Mouse (Mus musculus) hindbrain, embryonic 16.5 days (tissue): Measurements from ENCODE around the gene Cbr4. TPM values are rescaled to one million over a fixed set of nuclear protein-coding genes. Genes with fewer than 3 reads are reported as not detected.

ENCODE experiments used
- ATAC-seq: fragments of 200-750 bp; cut with Nextera tagmentation; 2 replicates; pipeline ENCODE4 v1.8.0; 2017; ENCODE audit warnings: moderate TSS enrichment, moderate library complexity
- H3K27ac ChIP-seq: fragments of 300-500 bp; sonication (generic); 2 replicates; pipeline ENCODE4 v1.5.1; 2014; ENCODE audit warnings: low read depth, mild to moderate bottlenecking, control low read depth, low read length, moderate library complexity
- H3K27me3 ChIP-seq: fragments of 300-500 bp; sonication (generic); replicated peaks from 2 replicates; pipeline ENCODE4 v1.6.1; 2014; ENCODE audit warnings: low read length; ENCODE audit not compliant: control insufficient read depth, insufficient read depth
- H3K36me3 ChIP-seq: fragments of 300-500 bp; sonication (generic); 2 replicates; pipeline ENCODE4 v1.6.1; 2014; ENCODE audit warnings: mild to moderate bottlenecking, low read length, moderate library complexity, mixed read lengths; ENCODE audit not compliant: control insufficient read depth, insufficient read depth
- H3K4me1 ChIP-seq: fragments of 300-500 bp; sonication (generic); 2 replicates; pipeline ENCODE4 v1.6.1; 2014; ENCODE audit warnings: low read depth, low read length; ENCODE audit not compliant: control insufficient read depth, insufficient read depth
- H3K4me2 ChIP-seq: fragments of 300-500 bp; sonication (generic); 2 replicates; pipeline ENCODE4 v1.6.1; 2014; ENCODE audit warnings: mild to moderate bottlenecking, low read length, control low read depth, moderate library complexity
- H3K4me3 ChIP-seq: fragments of 300-500 bp; sonication (generic); 2 replicates; pipeline ENCODE4 v1.5.1; 2014; ENCODE audit warnings: mild to moderate bottlenecking, low read length, control low read depth, moderate library complexity
- H3K9ac ChIP-seq: fragments of 300-500 bp; sonication (generic); 2 replicates; pipeline ENCODE4 v1.6.1; 2014; ENCODE audit warnings: low read depth, mild to moderate bottlenecking, control low read depth, low read length, moderate library complexity
- H3K9me3 ChIP-seq: fragments of 300-500 bp; sonication (generic); 2 replicates; pipeline ENCODE4 v1.6.1; 2014; ENCODE audit warnings: mild to moderate bottlenecking, low read length, moderate library complexity; ENCODE audit not compliant: control insufficient read depth
- WGBS: fragments of 180-500 bp; shearing (Covaris S2); extraction: QIAGEN DNeasy Blood & Tissue Kit; methylation state at CpG from one replicate; pipeline ENCODE4 v1.1.7; 2014; 5-methylcytosine and 5-hydroxymethylcytosine counted together
- polyA plus RNA-seq: library from polyadenylated mRNA; unstranded; fragments of >200 nt; fragmentation: Nextera tagmentation; extraction: Ambion mirVana; gene quantifications from 2 replicates; pipeline ENCODE4 v1.2.1, GENCODE M21; 2015

The Cbr4 gene
- polyA plus RNA-seq, 1 experiment from 2014 or later = 19.7 TPM

DNA sequence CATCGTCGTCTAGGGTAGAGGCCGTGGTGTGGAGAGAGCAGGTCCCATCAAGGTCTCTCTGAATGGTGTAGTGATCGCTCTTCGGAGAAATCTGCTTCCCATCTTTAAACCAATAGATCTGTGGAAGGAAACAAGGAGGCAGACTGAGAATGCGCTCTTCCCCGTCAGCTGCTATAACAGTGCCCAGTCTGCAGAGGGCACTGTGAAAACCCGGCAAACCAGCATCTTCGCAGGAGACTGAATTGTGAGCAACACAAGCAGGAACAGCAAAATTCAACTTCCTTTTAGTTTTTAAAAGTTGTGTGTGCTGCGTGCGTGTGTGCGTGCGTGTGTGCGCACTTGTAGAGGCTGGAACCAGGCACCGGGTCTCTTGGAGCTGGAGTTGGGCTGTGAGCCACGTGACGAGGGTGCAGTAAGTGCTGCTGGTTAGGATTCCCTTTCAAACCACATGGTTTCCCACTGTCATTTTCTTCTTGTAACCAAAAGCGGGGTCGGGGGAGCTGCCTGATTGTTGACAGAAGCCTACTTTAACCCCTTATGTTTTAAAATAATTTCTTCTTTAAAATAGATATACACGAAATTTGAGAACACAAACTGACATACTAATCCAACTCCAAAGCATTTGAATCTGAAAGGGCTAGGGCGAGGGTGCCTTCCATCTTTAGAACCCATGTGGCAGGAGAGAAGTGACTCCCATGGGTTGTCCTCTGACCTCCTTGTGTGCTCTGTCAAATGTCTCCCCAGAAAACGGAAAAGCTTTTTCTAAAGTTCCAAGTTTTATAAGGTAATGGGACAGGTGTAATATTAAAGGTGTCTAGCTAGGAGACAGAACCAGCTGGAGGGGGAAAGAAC is 44.6 kb downstream of the Cbr4 start:
- WGBS = 64% methylated on average over 22 of the region's 22 CpGs
- Histone ChIP-seq H3K9me3 (no peaks in the 10 kb centered on the region), H3K36me3 (no peaks in the 10 kb centered on the region), H3K4me1 (no peaks in the 10 kb centered on the region), H3K27ac (no peak overlapping the region), H3K4me2 (no peak overlapping the region), H3K4me3 (no peak overlapping the region), H3K9ac (no peak overlapping the region), H3K27me3 (no peaks in the 10 kb centered on the region)
- ATAC-seq = no peak

DNA sequence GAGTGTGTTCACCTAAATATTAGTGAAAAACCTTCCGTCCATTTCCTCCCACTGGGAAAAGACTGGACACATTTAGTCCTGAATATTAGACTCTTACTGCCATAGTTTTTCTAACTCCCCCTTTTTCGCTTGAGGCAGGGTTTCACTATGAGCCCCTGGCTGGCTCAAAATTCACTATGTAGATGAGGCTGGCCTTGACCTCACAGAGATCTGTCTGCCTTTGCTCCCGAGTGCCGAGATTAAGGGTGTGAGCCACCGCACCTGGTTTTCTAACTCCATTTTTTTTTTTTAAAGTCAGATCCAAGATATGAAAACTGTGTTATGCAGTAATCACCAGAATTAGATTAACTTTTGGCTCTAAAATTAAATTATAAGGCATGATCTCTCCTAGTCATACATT is 45.3 kb downstream of the Cbr4 start:
- H3K4me2 ChIP-seq = no peak overlapping the region

GRCm38 (mm10) chr8:61533356-61533926 is 45.9 kb downstream of the Cbr4 start:
- H3K27ac ChIP-seq = no peak overlapping the region
- H3K36me3 ChIP-seq = no peaks in the 10 kb centered on the region
- no peaks in the 10 kb centered on the region for H3K9me3 ChIP-seq
- H3K9ac ChIP-seq = no peak overlapping the region
- no peaks in the 10 kb centered on the region for H3K4me1 ChIP-seq
- H3K4me2 ChIP-seq = no peak overlapping the region
- no peak overlapping the region for H3K4me3 ChIP-seq
- ATAC-seq = no peak
- WGBS = 48% methylated on average over 16 of the region's 16 CpGs
- no peaks in the 10 kb centered on the region for H3K27me3 ChIP-seq

More for the DNA sequence above, 45.3 kb downstream of the Cbr4 start:
- whole genome bisulfite sequencing = 83% methylated on average over 5 of the region's 5 CpGs
- Histone ChIP-seq H3K4me3 (no peak overlapping the region), H3K36me3 (no peaks in the 10 kb centered on the region), H3K27ac (no peak overlapping the region), H3K9me3 (no peaks in the 10 kb centered on the region), H3K27me3 (no peaks in the 10 kb centered on the region), H3K4me1 (no peaks in the 10 kb centered on the region), H3K9ac (no peak overlapping the region)
- no peak for ATAC-seq

GRCm38 (mm10) chr8:61535472-61535871 is 47.9 kb downstream of the Cbr4 start:
- Histone ChIP-seq H3K9ac (no peak overlapping the region), H3K4me1 (no peaks in the 10 kb centered on the region), H3K4me2 (no peak overlapping the region), H3K27ac (no peak overlapping the region), H3K4me3 (no peak overlapping the region), H3K9me3 (no peaks in the 10 kb centered on the region), H3K36me3 (no peaks in the 10 kb centered on the region), H3K27me3 (no peaks in the 10 kb centered on the region)
- WGBS = 69% methylated on average over 11 of the region's 11 CpGs
- ATAC-seq = peak; percentile 72

- no peak overlapping the region for H3K4me3 ChIP-seq
- H3K9ac ChIP-seq = no peak overlapping the region
- no peak overlapping the region for H3K27ac ChIP-seq
- no peaks in the 10 kb centered on the region for H3K4me1 ChIP-seq
- ATAC-seq = no peak
- no peak overlapping the region for H3K4me2 ChIP-seq
- WGBS = 90% methylated on average over 5 of the region's 5 CpGs
- H3K36me3 ChIP-seq = no peaks in the 10 kb centered on the region
- no peaks in the 10 kb centered on the region for H3K27me3 ChIP-seq
- H3K9me3 ChIP-seq = no peaks in the 10 kb centered on the region
Observed at GRCm38 (mm10) chr8:61537471-61537870, 49.9 kb downstream of the Cbr4 start.

DNA sequence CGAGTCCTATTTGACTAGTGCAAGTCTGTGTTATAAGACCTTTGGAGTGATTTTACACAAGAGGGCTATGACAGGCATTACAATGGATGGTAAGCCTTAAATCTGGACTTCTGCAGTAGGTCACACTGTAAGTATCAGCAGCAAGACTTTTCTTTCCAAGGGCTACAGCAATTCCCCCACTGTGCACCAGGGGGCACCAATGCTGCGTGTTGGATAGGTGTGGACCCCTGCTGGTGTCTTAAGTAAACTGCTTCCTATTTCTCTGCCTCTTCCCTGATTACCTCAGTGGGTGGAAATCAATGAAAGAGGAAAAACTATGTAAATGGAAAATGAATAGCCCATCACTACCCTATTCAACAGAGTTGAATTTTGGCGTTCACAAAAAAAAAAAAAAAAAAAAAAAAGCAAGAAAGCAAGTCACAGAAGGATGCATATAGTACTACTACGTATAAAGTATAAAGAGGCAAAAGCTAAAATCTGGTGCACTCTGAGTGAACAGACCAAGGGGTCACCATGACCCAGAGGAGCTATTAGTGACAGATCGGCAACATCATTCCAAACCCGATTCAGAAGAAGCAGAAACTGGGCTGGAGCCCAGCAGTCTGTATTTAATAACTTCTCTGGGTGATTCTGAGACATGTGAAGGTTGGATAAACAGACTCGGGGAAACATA is 52.4 kb downstream of the Cbr4 start:
- Histone ChIP-seq H3K9ac (no peak overlapping the region), H3K4me3 (no peak overlapping the region), H3K4me2 (no peak overlapping the region), H3K27me3 (no peaks in the 10 kb centered on the region), H3K9me3 (no peaks in the 10 kb centered on the region), H3K36me3 (no peaks in the 10 kb centered on the region), H3K27ac (no peak overlapping the region), H3K4me1 (no peaks in the 10 kb centered on the region)
- 52% methylated on average over 7 of the region's 7 CpGs for WGBS
- peak; percentile 59 for ATAC-seq

GRCm38 (mm10) chr8:61549585-61549984 is 62.1 kb downstream of the Cbr4 start:
- no peak overlapping the region for H3K27ac ChIP-seq
- H3K27me3 ChIP-seq = no peaks in the 10 kb centered on the region
- H3K4me1 ChIP-seq = no peaks in the 10 kb centered on the region; the same call in 1 of the 2 replicates
- peak overlapping the region; percentile 20 for H3K4me3 ChIP-seq
- 50% methylated on average over 36 of the region's 41 CpGs for whole genome bisulfite sequencing
- H3K36me3 ChIP-seq = peaks cover 13% of the 10 kb centered on the region
- H3K9me3 ChIP-seq = peaks cover 11% of the 10 kb centered on the region
- H3K4me2 ChIP-seq = peak overlapping the region; percentile 35
- no peak for ATAC-seq
- H3K9ac ChIP-seq = no peak overlapping the region

DNA sequence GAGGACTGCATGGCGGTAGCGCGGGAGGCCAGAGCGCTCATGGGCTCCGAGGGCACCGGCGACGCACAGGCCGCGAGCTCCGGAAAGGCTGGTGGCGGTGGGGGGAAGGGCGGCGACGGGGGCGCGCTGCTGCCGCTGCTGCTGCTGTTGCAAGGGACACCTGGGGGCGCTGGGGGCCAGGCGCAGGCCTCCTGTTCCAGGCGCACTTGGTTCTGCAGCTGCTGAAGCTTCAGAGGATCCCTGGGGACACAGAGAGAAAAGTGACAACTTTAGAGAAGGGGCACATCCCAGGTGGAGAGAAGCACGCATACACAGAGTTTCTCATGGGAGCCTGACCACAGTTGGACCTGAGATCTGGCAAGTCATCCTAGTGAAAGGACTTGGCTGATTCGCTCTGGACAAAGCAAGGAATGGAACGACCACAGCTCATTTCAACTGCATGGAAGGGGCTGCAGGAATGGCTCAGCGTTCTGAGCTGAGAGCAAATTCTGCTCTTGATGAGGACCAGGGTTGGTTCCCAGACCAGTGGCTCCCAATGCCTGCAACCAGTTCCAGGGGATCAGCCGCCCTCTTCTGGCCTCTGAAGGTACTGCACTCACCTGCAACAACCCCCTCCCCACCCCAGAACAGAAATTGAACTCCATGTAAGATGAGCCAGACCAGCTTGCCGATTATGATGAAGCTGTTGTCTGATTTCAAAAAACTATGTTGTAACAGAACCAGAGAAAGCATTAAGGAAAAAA is 62.6 kb downstream of the Cbr4 start:
- Histone ChIP-seq H3K27ac (no peak overlapping the region), H3K27me3 (no peaks in the 10 kb centered on the region), H3K9ac (no peak overlapping the region), H3K9me3 (peaks cover 11% of the 10 kb centered on the region), H3K4me1 (peaks cover under 1% of the 10 kb centered on the region; the same call in 1 of the 2 replicates), H3K36me3 (peaks cover 13% of the 10 kb centered on the region), H3K4me3 (peak overlapping the region; percentile 20), H3K4me2 (peak overlapping the region; percentile 35)
- ATAC-seq = no peak
- WGBS = 41% methylated on average over 26 of the region's 27 CpGs
